ENCODE assay signal across 7 mouse cellular contexts in genomic region chr13:45962776-45963175, GRCm38 (mm10). TPM values are rescaled to one million over a fixed set of nuclear protein-coding genes. Genes with fewer than 3 reads are reported as not detected.
DNase-seq lines count a peak whose midpoint lies in the region; ATAC-seq and TF ChIP-seq lines count a peak whose summit lies in the region.

No protein-coding gene starts in this region.

- peak overlapping the region; percentile 89 for H3K9ac ChIP-seq in lung, embryonic 14.5 days
- H3K9ac ChIP-seq in embryonic facial prominence, embryonic 15.5 days, result peak overlapping the region; percentile 90; the same call in 1 of the 2 replicates
- H3K9ac ChIP-seq in limb, embryonic 11.5 days (ENCODE audit: low read length), result no peak overlapping the region
- peak overlapping the region; percentile 95; the same call in 1 of the 2 replicates for H3K9ac ChIP-seq in stomach, embryonic 14.5 days (replicated peaks; ENCODE audit: low read depth, low read length)

- H3K36me3 ChIP-seq in lung, embryonic 14.5 days (ENCODE audit: insufficient read depth), result no peaks in the 10 kb centered on the region
- H3K36me3 ChIP-seq in embryonic facial prominence, embryonic 15.5 days, result no peaks in the 10 kb centered on the region
- H3K36me3 ChIP-seq in limb, embryonic 11.5 days (ENCODE audit: control insufficient read depth, insufficient read depth, low read length), result no peaks in the 10 kb centered on the region
- H3K36me3 ChIP-seq in stomach, embryonic 14.5 days (ENCODE audit: control insufficient read depth, insufficient read depth, low read length), result no peaks in the 10 kb centered on the region

- no peaks in the 10 kb centered on the region for H3K9me3 ChIP-seq in lung, embryonic 14.5 days (ENCODE audit: low read depth, low read length)
- H3K9me3 ChIP-seq in embryonic facial prominence, embryonic 15.5 days (replicated peaks), result no peaks in the 10 kb centered on the region
- no peaks in the 10 kb centered on the region for H3K9me3 ChIP-seq in limb, embryonic 11.5 days (ENCODE audit: control insufficient read depth, low read length)
- H3K9me3 ChIP-seq in stomach, embryonic 14.5 days (ENCODE audit: control insufficient read depth, low read depth, low read length), result no peaks in the 10 kb centered on the region

- no peak for TF ChIP-seq CTCF in lung, embryonic 14.5 days (IDR thresholded peaks at IDR 0.05; ENCODE audit: low read depth)

- 7% methylated on average over 5 of the region's 5 CpGs for WGBS in lung, embryonic 14.5 days
- 4% methylated on average over 5 of the region's 5 CpGs for WGBS in embryonic facial prominence, embryonic 15.5 days
- 6% methylated on average over 5 of the region's 5 CpGs for WGBS in limb, embryonic 11.5 days
- 8% methylated on average over 5 of the region's 5 CpGs for WGBS in stomach, embryonic 14.5 days

- DNase-seq in lung, embryonic 14.5 days, result peak; percentile 27
- no peak for DNase-seq in lung, postnatal 25 days (ENCODE audit: low spot score)
- DNase-seq in limb, embryonic 11.5 days (ENCODE audit: low spot score), result no peak
- no peak for DNase-seq in thymus, postnatal 10 days (ENCODE audit: low spot score in 2 of 2)
- DNase-seq in adrenal gland, adult 2 months, result no peak

- H3K27me3 ChIP-seq in lung, embryonic 14.5 days (ENCODE audit: insufficient read depth, low read length), result no peaks in the 10 kb centered on the region
- H3K27me3 ChIP-seq in embryonic facial prominence, embryonic 15.5 days, result no peaks in the 10 kb centered on the region
- no peaks in the 10 kb centered on the region for H3K27me3 ChIP-seq in limb, embryonic 11.5 days (ENCODE audit: control insufficient read depth, insufficient read depth, low read length)
- H3K27me3 ChIP-seq in stomach, embryonic 14.5 days (ENCODE audit: control insufficient read depth, insufficient read depth, low read length), result no peaks in the 10 kb centered on the region

- no peak for ATAC-seq in lung, embryonic 14.5 days (ENCODE audit: insufficient read depth)
- ATAC-seq in embryonic facial prominence, embryonic 15.5 days (ENCODE audit: insufficient number of reproducible peaks, low FRiP score, low TSS enrichment, low read depth), result no peak
- no peak for ATAC-seq in limb, embryonic 11.5 days (ENCODE audit: insufficient number of reproducible peaks, low FRiP score, low TSS enrichment, low read depth)
- ATAC-seq in stomach, embryonic 14.5 days (ENCODE audit: insufficient number of reproducible peaks, insufficient read depth, low FRiP score, low read depth), result no peak

- peak overlapping the region; percentile 96; the same call in 1 of the 2 replicates for H3K27ac ChIP-seq in lung, embryonic 14.5 days (ENCODE audit: low read depth)
- peak overlapping the region; percentile 94; the same call in 1 of the 2 replicates for H3K27ac ChIP-seq in embryonic facial prominence, embryonic 15.5 days (replicated peaks)
- H3K27ac ChIP-seq in limb, embryonic 11.5 days (replicated peaks; ENCODE audit: low read depth, low read length), result no peak overlapping the region
- H3K27ac ChIP-seq in stomach, embryonic 14.5 days (ENCODE audit: low read length), result no peak overlapping the region

- peak overlapping the region; percentile 87 for H3K4me3 ChIP-seq in lung, embryonic 14.5 days (ENCODE audit: low read depth, low read length)
- H3K4me3 ChIP-seq in embryonic facial prominence, embryonic 15.5 days (replicated peaks), result peak overlapping the region; percentile 87
- peak overlapping the region; percentile 75 for H3K4me3 ChIP-seq in limb, embryonic 11.5 days (ENCODE audit: low read depth, low read length)
- peak overlapping the region; percentile 93 for H3K4me3 ChIP-seq in stomach, embryonic 14.5 days (ENCODE audit: low read depth, low read length)

- peak overlapping the region; percentile 80 for H3K4me2 ChIP-seq in lung, embryonic 14.5 days
- H3K4me2 ChIP-seq in embryonic facial prominence, embryonic 15.5 days (replicated peaks), result peak overlapping the region; percentile 93
- H3K4me2 ChIP-seq in limb, embryonic 11.5 days (ENCODE audit: low read depth, severe bottlenecking), result peak overlapping the region; percentile 95
- peak overlapping the region; percentile 88 for H3K4me2 ChIP-seq in stomach, embryonic 14.5 days (replicated peaks; ENCODE audit: low read depth, low read length)

- 0 out of 2 replicates have a peak, but pooled peaks cover 7% of the 10 kb centered on the region for H3K4me1 ChIP-seq in lung, embryonic 14.5 days (ENCODE audit: insufficient read depth)
- peaks cover 42% of the 10 kb centered on the region for H3K4me1 ChIP-seq in embryonic facial prominence, embryonic 15.5 days
- peaks cover 6% of the 10 kb centered on the region; the same call in 1 of the 2 replicates for H3K4me1 ChIP-seq in limb, embryonic 11.5 days (ENCODE audit: control insufficient read depth, insufficient read depth, low read length)
- peaks cover 23% of the 10 kb centered on the region; the same call in 1 of the 2 replicates for H3K4me1 ChIP-seq in stomach, embryonic 14.5 days (ENCODE audit: control insufficient read depth, insufficient read depth, low read length)

RNA-seq across cellular contexts. Expression of gene Atxn1, which starts 2.0 kb away (rescaled TPM):
- 3.9 and 6.4 TPM in 2 replicates for polyA plus RNA-seq in lung, embryonic 14.5 days (2014; fragmentation: Nextera tagmentation; extraction: Ambion mirVana)
- polyA plus RNA-seq in embryonic facial prominence, embryonic 15.5 days (2015; fragmentation: Nextera tagmentation; extraction: Ambion mirVana), result 6.7 and 7.2 TPM in 2 replicates
- polyA plus RNA-seq in limb, embryonic 11.5 days (2014; fragmentation: Nextera tagmentation; extraction: Ambion mirVana), result 1.3 and 1.5 TPM in 2 replicates
- 6.5 and 11.2 TPM in 2 replicates for polyA plus RNA-seq in stomach, embryonic 14.5 days (2014; fragmentation: Nextera tagmentation; extraction: Ambion mirVana)
- 10 to 100 TPM; 42.0 to 43.5 TPM for total RNA-seq in adrenal gland, adult 2 months (2021)
- polyA plus RNA-seq in adrenal gland, adult 2 months (2012; rRNA removed), result 21.1 and 27.3 TPM in 2 replicates

Comparison
In these comparisons a context has a peak if more than half of its experiments do, and no peak if none do; other contexts are left out.
1. H3K27ac ChIP-seq: peak in lung, embryonic 14.5 days (single experiment) and embryonic facial prominence, embryonic 15.5 days (single experiment); none in limb, embryonic 11.5 days (single experiment) and stomach, embryonic 14.5 days (single experiment).
2. Peak in every context shown above with its lines, with median percentiles within 50 percentile points of each other: H3K4me2 ChIP-seq and H3K4me3 ChIP-seq.